ENCODE assay signal across 8 mouse cellular contexts in genomic region chr12:86849945-86850626, GRCm38 (mm10). TPM values are rescaled to one million over a fixed set of nuclear protein-coding genes. Genes with fewer than 3 reads are reported as not detected.
DNase-seq lines count a peak whose midpoint lies in the region; ATAC-seq lines count a peak whose summit lies in the region.

No protein-coding gene starts in this region.

- peak; percentile 82 to 89 for DNase-seq in cerebellum, postnatal 14 days
- peak; percentile 27 for DNase-seq in lung, postnatal 10 days
- DNase-seq in lung, adult 18-20 months, result no peak
- DNase-seq in left cerebral cortex, postnatal 4 days, result peak; percentile 88
- DNase-seq in right cerebral cortex, postnatal 10 days (ENCODE audit: low spot score in 2 of 2), result peak; percentile 83 to 85
- no peak for DNase-seq in ovary, postnatal 36 days (ENCODE audit: low spot score)

- intact Hi-C loops in left cerebral cortex, postnatal 4 days (cut with DNase I), result no loop called here

- no peak; the same call in 1 of the 2 replicates for ATAC-seq in cerebellum, adult (ENCODE audit: insufficient number of reproducible peaks, low FRiP score, low TSS enrichment)
- no peak for ATAC-seq in CD4-positive, CD25-positive, alpha-beta regulatory T cell, adult 4 months

RNA-seq across cellular contexts. Expression of gene Irf2bpl, which starts 34.5 kb away (rescaled TPM):
- total RNA-seq in left cerebral cortex, postnatal 4 days (2021), result 100 to 1,000 TPM; 124 to 127 TPM
- 10 to 100 TPM in 1 of 2 experiments, 1 to 10 TPM in 1; 7.6 to 18.8 TPM for polyA plus RNA-seq in CD4-positive, CD25-positive, alpha-beta regulatory T cell, adult 4 months (2017; shearing (Covaris generic))

Comparison
In these comparisons a context has a peak if more than half of its experiments do, and no peak if none do; other contexts are left out.
1. DNase-seq: peak in cerebellum, postnatal 14 days (2 of 2), lung, postnatal 10 days (single experiment), left cerebral cortex, postnatal 4 days (single experiment) and right cerebral cortex, postnatal 10 days (2 of 2); none in lung, adult 18-20 months (0 of 2) and ovary, postnatal 36 days (single experiment).